Mouse (Mus musculus) ES-E14 (cell line): ENCODE results near the gene Hist1h4a.

Experiments
- CHD2 ChIP-seq: IDR thresholded peaks from 2 replicates; pipeline ENCODE4 v1.6.1; 2014; ENCODE audit warnings: mild to moderate bottlenecking, low read depth, low read length, inconsistent platforms
- HCFC1 ChIP-seq: IDR thresholded peaks from 2 replicates; pipeline ENCODE4 v1.6.1; 2012; ENCODE audit warnings: low read length, inconsistent platforms, borderline replicate concordance; ENCODE audit not compliant: insufficient read depth
- ZC3H11A ChIP-seq: IDR thresholded peaks from 2 replicates; pipeline ENCODE4 v1.6.1; 2012; ENCODE audit warnings: low read depth, mild to moderate bottlenecking, inconsistent platforms, low read length, borderline replicate concordance

DNA sequence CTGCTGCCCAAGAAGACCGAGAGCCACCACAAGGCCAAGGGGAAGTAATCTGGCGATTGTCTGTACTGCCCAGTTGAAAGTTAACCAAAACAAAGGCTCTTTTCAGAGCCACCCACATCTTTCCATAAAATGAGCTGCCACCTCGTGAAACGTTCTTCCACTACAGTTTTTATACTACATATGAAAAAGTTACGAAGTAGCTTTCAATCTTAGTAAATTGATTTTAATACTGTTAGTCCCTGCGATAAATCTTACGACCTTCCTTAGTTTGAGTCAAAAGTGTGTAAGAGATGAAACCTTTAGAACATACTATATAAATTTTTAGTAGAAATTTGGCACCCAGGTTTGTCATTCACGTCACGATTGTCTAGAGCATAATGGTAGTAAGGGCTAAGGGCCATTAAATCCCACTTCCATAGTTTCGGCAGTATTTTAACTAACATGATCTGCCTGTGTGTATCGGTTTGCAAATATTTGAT, 9.5 kb downstream of the Hist1h4a start:
- TF ChIP-seq ZC3H11A: no peak
- no peak for TF ChIP-seq HCFC1
- no peak for TF ChIP-seq CHD2
